Mouse (Mus musculus) naive thymus-derived CD4-positive, alpha-beta T cell, adult 2 months (primary cell): ENCODE results near the gene Rasd1.
A peak's percentile ranks its signal among the peaks of the same experiment; 100 is the strongest.
"Not testable (repeated sequence)": the region's sequence is repeated elsewhere in the genome, so short reads cannot be mapped to it uniquely, and the experiment has no call there.

Experiments
- DNase-seq: peaks from one replicate; pipeline ENCODE4 v3.0.0-alpha.2; 2011; ENCODE audit warnings: low read depth

The Rasd1 gene

GRCm38 (mm10) chr11:59960476-59961337, 4.0 kb downstream of the Rasd1 start:
- no peak for DNase-seq

DNA sequence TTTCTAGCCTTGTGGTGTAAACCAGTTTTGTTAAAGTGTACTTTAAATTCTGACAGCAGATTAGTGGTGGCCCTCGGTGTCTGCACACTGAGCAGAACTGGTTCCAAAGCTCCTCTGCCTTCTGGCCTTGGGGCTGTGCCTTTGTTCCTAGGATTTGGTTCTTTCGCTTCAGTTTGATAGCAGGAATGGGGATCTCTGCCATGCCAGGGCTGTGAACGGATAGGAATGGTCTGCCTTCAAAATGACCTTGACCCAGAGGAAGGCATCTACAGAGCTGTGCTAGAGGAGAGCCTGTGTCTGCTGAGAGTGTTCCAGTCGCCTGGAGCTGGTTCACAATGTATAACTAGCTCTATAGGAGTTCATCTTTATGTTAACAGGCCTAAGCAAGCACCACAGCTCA, 5.3 kb downstream of the Rasd1 start:
- DNase-seq = no peak

GRCm38 (mm10) chr11:59956749-59957148, 8.0 kb downstream of the Rasd1 start:
- DNase-seq = no peak

- DNase-seq = no peak
Measured at GRCm38 (mm10) chr11:59952892-59953291, 11.9 kb downstream of the Rasd1 start.

GRCm38 (mm10) chr11:59948401-59948767, 16.4 kb downstream of the Rasd1 start:
- DNase-seq = no peak

- peak; percentile 82 for DNase-seq
Measured at GRCm38 (mm10) chr11:59947752-59948400, 16.9 kb downstream of the Rasd1 start, which contains the start of gene Med9. TSS of gene Med9 (plus strand) at chr11:59948206.

GRCm38 (mm10) chr11:59944855-59945254, 19.9 kb downstream of the Rasd1 start:
- not testable (repeated sequence) for DNase-seq

DNA sequence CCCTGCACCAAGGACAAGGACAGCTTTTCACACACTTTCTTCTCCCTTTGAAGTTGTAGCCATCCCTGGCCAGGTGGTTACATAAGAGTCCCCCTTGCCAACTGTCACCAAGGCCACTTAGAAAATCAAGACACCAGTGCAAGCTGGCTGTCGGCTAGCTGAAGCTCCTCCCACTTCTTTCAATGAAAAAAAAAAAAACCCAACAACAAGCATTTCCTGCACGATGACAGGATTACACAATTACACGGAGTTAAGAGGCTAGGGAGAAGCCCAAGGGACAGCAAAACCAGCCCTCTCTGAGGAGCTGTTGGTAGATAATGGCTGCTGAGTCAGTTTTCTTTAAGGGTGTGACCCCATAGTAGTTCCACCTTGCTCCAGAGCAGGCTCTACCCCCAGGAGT, 23.4 kb downstream of the Rasd1 start:
- DNase-seq = no peak

DNA sequence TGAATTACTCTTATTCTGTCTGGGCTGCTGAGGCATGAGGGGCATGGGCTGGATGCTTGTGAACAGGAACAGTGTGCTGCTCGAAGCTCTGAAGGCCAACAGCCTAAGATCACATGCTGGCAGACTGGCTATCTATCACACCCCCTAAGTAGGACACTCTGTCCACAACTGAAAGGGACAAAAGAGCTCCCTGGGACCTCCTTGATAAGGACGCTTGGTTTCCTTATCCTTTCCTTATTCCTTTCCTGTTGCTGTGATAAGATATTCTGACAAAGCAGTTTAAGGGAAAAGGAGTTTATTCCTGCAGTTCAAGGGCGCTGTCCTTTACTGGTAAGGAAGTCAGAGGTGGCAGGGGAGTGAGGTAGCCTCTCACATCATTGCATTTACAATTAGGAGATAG, 24.1 kb downstream of the Rasd1 start:
- no peak for DNase-seq

DNA sequence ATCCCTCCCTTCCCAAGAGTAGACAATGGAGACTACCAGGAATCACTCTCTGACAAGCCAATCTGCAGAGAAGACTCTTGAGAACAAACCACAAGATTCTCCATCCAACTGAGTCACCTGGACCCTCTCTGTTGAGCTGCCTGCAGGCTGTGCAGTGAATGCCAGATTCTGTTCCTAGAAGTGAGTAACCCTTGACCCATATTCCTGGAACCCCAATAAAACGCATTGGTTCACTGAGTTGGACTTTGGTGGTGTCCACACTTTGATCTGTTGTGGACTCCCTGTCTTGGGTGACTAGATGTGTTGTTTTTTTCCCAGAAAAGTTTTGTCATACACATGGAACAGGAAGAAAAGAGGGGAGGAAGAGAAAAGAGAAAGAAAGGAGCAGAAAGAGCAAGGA, 24.9 kb downstream of the Rasd1 start:
- DNase-seq = no peak

DNA sequence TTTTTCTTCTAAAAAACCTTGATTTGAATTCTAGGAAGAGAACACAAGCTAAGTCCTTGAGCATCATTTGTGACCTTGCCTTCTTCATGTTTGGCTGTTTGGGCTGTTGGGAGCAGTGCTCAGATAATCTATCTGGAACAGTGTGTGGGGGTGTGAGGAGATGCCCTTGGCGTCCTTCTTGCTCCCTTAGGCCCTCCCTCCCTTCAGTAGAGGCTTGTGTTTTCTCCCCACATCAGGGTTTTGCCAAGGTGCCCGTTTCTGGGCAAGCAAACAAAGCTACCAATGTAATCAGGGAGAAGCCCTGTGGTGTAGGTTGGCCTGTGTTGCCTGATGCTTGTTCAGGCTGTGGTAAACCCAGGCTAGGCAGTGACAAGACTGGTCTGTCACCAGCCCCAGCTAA, 27.1 kb downstream of the Rasd1 start:
- DNase-seq = no peak

GRCm38 (mm10) chr11:59937023-59937422, 27.7 kb downstream of the Rasd1 start:
- DNase-seq = no peak

GRCm38 (mm10) chr11:59933943-59934342, 30.8 kb downstream of the Rasd1 start:
- no peak for DNase-seq

DNA sequence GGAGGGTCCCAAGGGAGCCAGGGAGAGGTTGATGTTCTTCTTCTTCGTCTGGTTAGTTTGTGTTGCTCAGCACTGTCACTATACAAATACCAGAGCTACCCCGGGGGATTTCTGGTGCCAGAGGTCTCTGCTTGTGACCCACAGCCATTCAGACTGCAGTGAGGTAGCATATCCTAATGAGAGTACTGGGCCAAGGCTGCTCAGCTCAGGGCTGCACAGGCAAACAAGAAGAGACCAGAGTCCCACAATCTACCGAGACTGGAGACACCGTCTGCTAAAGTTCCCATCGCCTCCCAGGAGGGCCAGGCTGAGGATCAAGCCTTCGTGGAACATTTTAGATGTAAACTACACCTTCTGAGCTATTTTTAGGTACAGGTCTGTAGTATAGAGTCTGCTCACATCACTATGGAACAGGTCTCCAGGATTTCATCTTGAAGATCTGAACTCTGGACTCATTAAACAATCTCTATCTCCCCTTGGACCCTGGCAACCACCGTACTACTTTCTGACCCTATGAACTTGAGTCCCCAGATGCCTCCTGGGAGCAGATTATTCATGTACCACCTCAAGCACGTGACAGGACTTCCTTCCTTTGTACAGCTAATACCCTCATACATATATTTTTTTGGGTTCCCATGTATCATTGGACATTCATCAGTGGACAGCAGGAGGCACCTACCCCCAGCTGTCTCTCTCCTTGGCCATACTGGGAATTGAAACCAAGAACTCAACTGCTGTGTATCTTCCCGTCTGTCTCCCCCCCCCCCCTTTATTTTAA, 32.0 kb downstream of the Rasd1 start:
- DNase-seq = no peak

DNA sequence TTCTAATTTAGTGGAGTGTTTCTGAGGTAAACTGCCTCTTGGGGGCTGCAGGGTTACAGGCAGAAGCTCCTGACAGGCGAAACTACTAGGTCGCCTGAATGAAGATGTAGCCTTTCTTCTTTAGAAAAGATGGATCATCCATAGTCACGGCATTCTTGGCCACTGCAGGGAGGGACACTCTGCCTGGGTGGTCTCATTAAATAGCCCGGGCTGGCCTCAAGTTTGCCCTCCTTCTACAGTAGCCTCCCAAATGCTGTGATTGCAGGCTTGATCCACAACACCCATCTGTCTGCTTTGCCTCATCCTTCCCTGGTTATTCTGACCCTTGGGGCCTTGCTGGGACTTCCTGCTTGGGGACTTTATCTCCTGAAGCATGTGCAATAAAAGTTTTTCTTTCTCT, 34.7 kb downstream of the Rasd1 start:
- DNase-seq = no peak

DNA sequence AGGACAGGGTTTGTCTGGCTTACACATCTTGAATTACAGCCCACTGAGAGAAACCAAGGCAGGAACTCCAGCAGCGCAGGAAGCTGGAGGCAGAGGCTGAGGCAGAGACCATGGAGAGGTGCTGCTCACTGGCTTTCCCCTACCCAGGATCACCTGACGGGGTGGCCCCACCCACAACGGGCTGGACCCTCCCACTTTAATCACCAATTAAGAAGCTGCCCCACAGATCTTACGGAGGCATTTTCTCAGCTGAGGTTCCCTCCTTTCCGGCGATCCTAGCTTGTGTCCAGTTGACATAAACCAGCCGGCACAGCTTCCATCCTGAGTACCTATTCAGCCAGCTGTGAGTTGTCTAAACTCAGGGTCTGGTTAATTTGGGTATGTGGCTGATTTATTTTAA, 43.5 kb downstream of the Rasd1 start:
- no peak for DNase-seq

GRCm38 (mm10) chr11:59920331-59920730, 44.4 kb downstream of the Rasd1 start:
- no peak for DNase-seq

GRCm38 (mm10) chr11:59919401-59919800, 45.3 kb downstream of the Rasd1 start:
- DNase-seq = no peak

DNA sequence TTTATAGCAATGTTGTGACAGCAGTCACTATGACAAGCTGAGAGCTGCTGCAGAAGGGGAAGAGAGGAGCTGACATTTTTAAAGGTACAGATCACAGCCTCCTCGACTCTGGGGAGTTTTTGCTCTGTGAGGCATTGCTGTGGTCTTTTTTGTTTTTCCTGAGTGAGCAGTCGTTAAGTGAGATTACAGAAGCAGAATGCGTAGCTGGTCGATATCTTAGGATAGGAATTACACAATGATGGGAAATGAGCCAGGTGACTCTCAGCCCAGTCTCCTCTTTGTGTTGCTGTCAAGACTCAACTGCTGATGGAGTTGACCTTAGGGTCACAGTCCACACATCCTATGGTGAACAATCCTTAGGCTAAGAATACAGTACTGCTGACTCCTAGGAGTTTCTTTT, 46.7 kb downstream of the Rasd1 start:
- DNase-seq = no peak

DNA sequence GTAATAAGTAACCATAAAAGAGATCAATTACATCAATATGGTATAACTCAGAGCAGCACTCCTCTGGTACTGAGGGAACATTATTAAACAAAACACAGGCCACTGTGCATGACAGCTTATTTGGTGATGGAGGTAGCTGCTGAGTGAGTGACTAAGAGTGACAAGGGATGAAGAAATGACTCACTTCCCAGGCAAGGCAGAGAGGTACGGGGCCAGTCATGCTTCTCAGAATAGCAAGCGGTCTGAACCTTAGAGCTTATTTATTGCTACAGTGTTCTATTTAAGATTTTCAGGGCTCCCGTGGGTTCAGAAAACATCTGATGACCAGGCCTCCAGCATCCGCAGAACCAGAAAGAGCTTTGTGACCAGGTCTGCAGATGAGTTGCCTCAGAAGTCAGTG, 51.0 kb downstream of the Rasd1 start:
- no peak for DNase-seq
